Mouse (Mus musculus) liver, embryonic 14.5 days (tissue): Measurements from ENCODE around the gene Tgm3.

Source experiments
- CTCF ChIP-seq: IDR thresholded peaks from 2 replicates; pipeline ENCODE4 v1.5.1; 2016; ENCODE audit warnings: antibody characterized with exemption, low read depth, control low read depth
- EP300 ChIP-seq: IDR thresholded peaks from 2 replicates; pipeline ENCODE4 v1.6.1; 2016; ENCODE audit warnings: antibody characterized with exemption, low read depth

GRCm38 (mm10) chr2:130015196-130015595, 3.0 kb downstream of the Tgm3 start:
- TF ChIP-seq CTCF (no peak), EP300 (no peak)
